Mouse (Mus musculus): Measurements from ENCODE around the gene Vwa2. TPM values are rescaled to one million over a fixed set of nuclear protein-coding genes. Genes with fewer than 3 reads are reported as not detected.

Vwa2 gene
- total and polyA plus RNA-seq, 3 experiments: not detected

- no peaks in the 10 kb centered on the region for H3K36me3 ChIP-seq (ENCODE audit: control insufficient read depth in 1 of 2, insufficient read depth in 2 of 2, low read length in 2 of 2)
- H3K79me2 ChIP-seq (ENCODE audit: control insufficient read depth, insufficient read depth, low read length, poor library complexity): no peaks in the 10 kb centered on the region
- H3K27me3 ChIP-seq (ENCODE audit: control insufficient read depth in 1 of 2, insufficient read depth in 2 of 2, low read length in 2 of 2): no peaks in the 10 kb centered on the region
- H3K9me3 ChIP-seq (replicated peaks; ENCODE audit: insufficient read depth, low read length): no peaks in the 10 kb centered on the region
- TF ChIP-seq EP300 (IDR thresholded peaks at IDR 0.05; ENCODE audit: low read depth in 1 of 2, low read length in 2 of 2): no peak
- TF ChIP-seq CTCF (IDR thresholded peaks at IDR 0.05 in 2 of 3, conservative IDR thresholded peaks at IDR 0.05 in 1 of 3; ENCODE audit: control insufficient read depth in 1 of 3, insufficient read depth in 1 of 3, low read depth in 2 of 3, low read length in 3 of 3, poor library complexity in 1 of 3, severe bottlenecking in 1 of 3): no peak
- no peak for TF ChIP-seq MYC (IDR thresholded peaks at IDR 0.05; ENCODE audit: low read depth, low read length)
- no peak for TF ChIP-seq MEF2A (IDR thresholded peaks at IDR 0.05; ENCODE audit: extremely low read depth, insufficient replicate concordance, low read depth, low read length, poor library complexity, severe bottlenecking)
- TF ChIP-seq UBTF (IDR thresholded peaks at IDR 0.05; ENCODE audit: borderline replicate concordance, insufficient read depth, low read depth, low read length): no peak
- TF ChIP-seq HCFC1 (IDR thresholded peaks at IDR 0.05; ENCODE audit: low read depth, low read length): no peak
- TF ChIP-seq POLR2AphosphoS2 (IDR thresholded peaks at IDR 0.05; ENCODE audit: low read length): no peak
- TF ChIP-seq SMC3 (IDR thresholded peaks at IDR 0.05; ENCODE audit: low read depth, low read length): no peak
- no peak for TF ChIP-seq JUND (IDR thresholded peaks at IDR 0.05; ENCODE audit: low read depth, low read length)
- TF ChIP-seq CHD2 (IDR thresholded peaks at IDR 0.05; ENCODE audit: low read length): no peak
- no peak for TF ChIP-seq ZNF384 (IDR thresholded peaks at IDR 0.05; ENCODE audit: low read depth, low read length)
- TF ChIP-seq USF2 (IDR thresholded peaks at IDR 0.05; ENCODE audit: borderline replicate concordance in 1 of 2, insufficient read depth in 1 of 2, low read depth in 1 of 2, low read length in 2 of 2): no peak
- TF ChIP-seq CHD1 (IDR thresholded peaks at IDR 0.05; ENCODE audit: low read depth, low read length): no peak
- TF ChIP-seq ELF1 (IDR thresholded peaks at IDR 0.05; ENCODE audit: low read depth, low read length): no peak
- no peak for TF ChIP-seq POLR2A (IDR thresholded peaks at IDR 0.05; ENCODE audit: control insufficient read depth in 1 of 2, insufficient read depth in 1 of 2, low read depth in 1 of 2, low read length in 2 of 2, poor library complexity in 1 of 2)
- no peaks in the 10 kb centered on the region for H3K4me1 ChIP-seq (ENCODE audit: control insufficient read depth in 1 of 2, insufficient read depth in 2 of 2, low read length in 2 of 2)
- no peak overlapping the region for H3K27ac ChIP-seq (ENCODE audit: control insufficient read depth, low read depth, low read length)
- no peak for DNase-seq (ENCODE audit: low read depth, low spot score)
- H3K4me3 ChIP-seq (ENCODE audit: control insufficient read depth in 1 of 2, insufficient read depth in 1 of 2, low read depth in 2 of 2, low read length in 2 of 2): no peak overlapping the region
- H3K9ac ChIP-seq (ENCODE audit: control insufficient read depth, low read depth, low read length, poor library complexity, severe bottlenecking): no peak overlapping the region
These were observed 71.6 kb downstream of the Vwa2 start for GRCm38 (mm10) chr19:56945621-56946020.

GRCm38 (mm10) chr19:56946277-56946676 lies 72.2 kb downstream of the Vwa2 start:
- no peak for DNase-seq (ENCODE audit: low read depth, low spot score)
- Histone ChIP-seq H3K9ac (ENCODE audit: control insufficient read depth, low read depth, low read length, poor library complexity, severe bottlenecking) (no peak overlapping the region), H3K27me3 (ENCODE audit: control insufficient read depth in 1 of 2, insufficient read depth in 2 of 2, low read length in 2 of 2) (no peaks in the 10 kb centered on the region), H3K36me3 (ENCODE audit: control insufficient read depth in 1 of 2, insufficient read depth in 2 of 2, low read length in 2 of 2) (no peaks in the 10 kb centered on the region), H3K9me3 (replicated peaks; ENCODE audit: insufficient read depth, low read length) (no peaks in the 10 kb centered on the region), H3K4me1 (ENCODE audit: control insufficient read depth in 1 of 2, insufficient read depth in 2 of 2, low read length in 2 of 2) (no peaks in the 10 kb centered on the region), H3K4me3 (ENCODE audit: control insufficient read depth in 1 of 2, insufficient read depth in 1 of 2, low read depth in 2 of 2, low read length in 2 of 2) (no peak overlapping the region), H3K79me2 (ENCODE audit: control insufficient read depth, insufficient read depth, low read length, poor library complexity) (no peaks in the 10 kb centered on the region), H3K27ac (ENCODE audit: control insufficient read depth, low read depth, low read length) (no peak overlapping the region)
- TF ChIP-seq NELFE (IDR thresholded peaks at IDR 0.05; ENCODE audit: low read depth, low read length): no peak
- TF ChIP-seq ZKSCAN1 (IDR thresholded peaks at IDR 0.05; ENCODE audit: low read depth, low read length): no peak
- no peak for TF ChIP-seq CTCF (IDR thresholded peaks at IDR 0.05 in 2 of 3, conservative IDR thresholded peaks at IDR 0.05 in 1 of 3; ENCODE audit: control insufficient read depth in 1 of 3, insufficient read depth in 1 of 3, low read depth in 2 of 3, low read length in 3 of 3, poor library complexity in 1 of 3, severe bottlenecking in 1 of 3)
- no peak for TF ChIP-seq UBTF (IDR thresholded peaks at IDR 0.05; ENCODE audit: borderline replicate concordance, insufficient read depth, low read depth, low read length)
- TF ChIP-seq MAZ (IDR thresholded peaks at IDR 0.05; ENCODE audit: low read depth, low read length): no peak
- no peak for TF ChIP-seq CHD2 (IDR thresholded peaks at IDR 0.05; ENCODE audit: low read length)
- no peak for TF ChIP-seq HCFC1 (IDR thresholded peaks at IDR 0.05; ENCODE audit: low read depth, low read length)
- no peak for TF ChIP-seq NRF1 (IDR thresholded peaks at IDR 0.05; ENCODE audit: insufficient read depth, low read depth, low read length, poor library complexity, severe bottlenecking)
- TF ChIP-seq MAFK (IDR thresholded peaks at IDR 0.05; ENCODE audit: borderline replicate concordance, low read depth, low read length): no peak
- no peak for TF ChIP-seq E2F4 (IDR thresholded peaks at IDR 0.05; ENCODE audit: borderline replicate concordance, low read depth, low read length)
- TF ChIP-seq MYC (IDR thresholded peaks at IDR 0.05; ENCODE audit: low read depth, low read length): no peak
- no peak for TF ChIP-seq ZMIZ1 (IDR thresholded peaks at IDR 0.05; ENCODE audit: low read depth, low read length)
- no peak for TF ChIP-seq GABPA (IDR thresholded peaks at IDR 0.05; ENCODE audit: low read depth, low read length)
- TF ChIP-seq JUND (IDR thresholded peaks at IDR 0.05; ENCODE audit: low read depth, low read length): no peak
- TF ChIP-seq USF2 (IDR thresholded peaks at IDR 0.05; ENCODE audit: borderline replicate concordance in 1 of 2, insufficient read depth in 1 of 2, low read depth in 1 of 2, low read length in 2 of 2): no peak
- TF ChIP-seq ZC3H11A (IDR thresholded peaks at IDR 0.05; ENCODE audit: low read depth, low read length): no peak
- TF ChIP-seq CHD1 (IDR thresholded peaks at IDR 0.05; ENCODE audit: low read depth, low read length): no peak
- TF ChIP-seq POLR2A (IDR thresholded peaks at IDR 0.05; ENCODE audit: control insufficient read depth in 1 of 2, insufficient read depth in 1 of 2, low read depth in 1 of 2, low read length in 2 of 2, poor library complexity in 1 of 2): no peak
- TF ChIP-seq MYB (IDR thresholded peaks at IDR 0.05; ENCODE audit: low read depth, low read length): no peak
- TF ChIP-seq KAT2A (conservative IDR thresholded peaks at IDR 0.05; ENCODE audit: low read depth, low read length): no peak

All from MEL (cell line).